Mouse (Mus musculus): ENCODE results near the gene Serpina3n. TPM values are rescaled to one million over a fixed set of nuclear protein-coding genes. Genes with fewer than 3 reads are reported as not detected.
"Not testable (repeated sequence)": the region's sequence is repeated elsewhere in the genome, so short reads cannot be mapped to it uniquely, and the experiment has no call there.

Gene Serpina3n
- polyA plus RNA-seq, 1 experiment, result 32.2 TPM

- Histone ChIP-seq H3K4me1 (replicated peaks; ENCODE audit: control insufficient read depth, insufficient read depth, low read length) (no peaks in the 10 kb centered on the region), H3K27me3 (ENCODE audit: control insufficient read depth, insufficient read depth, low read length) (no peaks in the 10 kb centered on the region), H3K27ac (ENCODE audit: control insufficient read depth, insufficient read depth, low read length) (no peak overlapping the region), H3K4me3 (ENCODE audit: control insufficient read depth, insufficient read depth, low read length) (no peak overlapping the region), H3K36me3 (ENCODE audit: control insufficient read depth, insufficient read depth, low read length) (no peaks in the 10 kb centered on the region)
- no peak for DNase-seq
- TF ChIP-seq CTCF (IDR thresholded peaks at IDR 0.05; ENCODE audit: borderline replicate concordance, control insufficient read depth, extremely low read depth, insufficient read depth, low read length, poor library complexity) (no peak), POLR2A (IDR thresholded peaks at IDR 0.05; ENCODE audit: control insufficient read depth, extremely low read depth, insufficient read depth, low read length, poor library complexity) (no peak)
Observed at GRCm38 (mm10) chr12:104388477-104388876, 18.1 kb upstream of the Serpina3n start.

GRCm38 (mm10) chr12:104391057-104391456, 15.5 kb upstream of the Serpina3n start:
- DNase-seq; H3K27me3 ChIP-seq (ENCODE audit: control insufficient read depth, insufficient read depth, low read length); H3K4me1 ChIP-seq (replicated peaks; ENCODE audit: control insufficient read depth, insufficient read depth, low read length); H3K36me3 ChIP-seq (ENCODE audit: control insufficient read depth, insufficient read depth, low read length); H3K27ac ChIP-seq (ENCODE audit: control insufficient read depth, insufficient read depth, low read length); H3K4me3 ChIP-seq (ENCODE audit: control insufficient read depth, insufficient read depth, low read length): not testable (repeated sequence)
- 37% methylated on average over 2 of the region's 2 CpGs for WGBS

- Histone ChIP-seq H3K4me3 (ENCODE audit: control insufficient read depth, insufficient read depth, low read length) (no peak overlapping the region), H3K36me3 (ENCODE audit: control insufficient read depth, insufficient read depth, low read length) (no peaks in the 10 kb centered on the region), H3K27me3 (ENCODE audit: control insufficient read depth, insufficient read depth, low read length) (no peaks in the 10 kb centered on the region), H3K27ac (ENCODE audit: control insufficient read depth, insufficient read depth, low read length) (no peak overlapping the region), H3K4me1 (replicated peaks; ENCODE audit: control insufficient read depth, insufficient read depth, low read length) (no peaks in the 10 kb centered on the region)
- TF ChIP-seq CTCF (IDR thresholded peaks at IDR 0.05; ENCODE audit: borderline replicate concordance, control insufficient read depth, extremely low read depth, insufficient read depth, low read length, poor library complexity) (no peak), POLR2A (IDR thresholded peaks at IDR 0.05; ENCODE audit: control insufficient read depth, extremely low read depth, insufficient read depth, low read length, poor library complexity) (no peak)
- no peak for DNase-seq
- 88% methylated on average over 5 of the region's 5 CpGs for WGBS
Observed at GRCm38 (mm10) chr12:104403968-104404367, 2.6 kb upstream of the Serpina3n start.

GRCm38 (mm10) chr12:104412507-104412906, 6.0 kb downstream of the Serpina3n start:
- Histone ChIP-seq H3K4me1 (replicated peaks; ENCODE audit: control insufficient read depth, insufficient read depth, low read length) (no peaks in the 10 kb centered on the region), H3K4me3 (ENCODE audit: control insufficient read depth, insufficient read depth, low read length) (no peak overlapping the region), H3K27ac (ENCODE audit: control insufficient read depth, insufficient read depth, low read length) (no peak overlapping the region), H3K27me3 (ENCODE audit: control insufficient read depth, insufficient read depth, low read length) (no peaks in the 10 kb centered on the region), H3K36me3 (ENCODE audit: control insufficient read depth, insufficient read depth, low read length) (no peaks in the 10 kb centered on the region)
- DNase-seq, result no peak
- TF ChIP-seq POLR2A (IDR thresholded peaks at IDR 0.05; ENCODE audit: control insufficient read depth, extremely low read depth, insufficient read depth, low read length, poor library complexity) (no peak), CTCF (IDR thresholded peaks at IDR 0.05; ENCODE audit: borderline replicate concordance, control insufficient read depth, extremely low read depth, insufficient read depth, low read length, poor library complexity) (no peak)
- WGBS, result 15% methylated on average over 6 of the region's 6 CpGs

GRCm38 (mm10) chr12:104414576-104414975, 8.0 kb downstream of the Serpina3n start:
- no peak for TF ChIP-seq POLR2A (IDR thresholded peaks at IDR 0.05; ENCODE audit: control insufficient read depth, extremely low read depth, insufficient read depth, low read length, poor library complexity)
- TF ChIP-seq CTCF (IDR thresholded peaks at IDR 0.05; ENCODE audit: borderline replicate concordance, control insufficient read depth, extremely low read depth, insufficient read depth, low read length, poor library complexity), result no peak
- no peak overlapping the region for H3K4me3 ChIP-seq (ENCODE audit: control insufficient read depth, insufficient read depth, low read length)
- H3K36me3 ChIP-seq (ENCODE audit: control insufficient read depth, insufficient read depth, low read length), result no peaks in the 10 kb centered on the region
- no peaks in the 10 kb centered on the region for H3K27me3 ChIP-seq (ENCODE audit: control insufficient read depth, insufficient read depth, low read length)
- no peak for DNase-seq
- H3K27ac ChIP-seq (ENCODE audit: control insufficient read depth, insufficient read depth, low read length), result no peak overlapping the region
- H3K4me1 ChIP-seq (replicated peaks; ENCODE audit: control insufficient read depth, insufficient read depth, low read length), result no peaks in the 10 kb centered on the region
- WGBS, result 81% methylated on average over 2 of the region's 2 CpGs

GRCm38 (mm10) chr12:104415625-104416315, 9.2 kb downstream of the Serpina3n start:
- no peak for TF ChIP-seq CTCF (IDR thresholded peaks at IDR 0.05; ENCODE audit: borderline replicate concordance, control insufficient read depth, extremely low read depth, insufficient read depth, low read length, poor library complexity)
- no peak for TF ChIP-seq POLR2A (IDR thresholded peaks at IDR 0.05; ENCODE audit: control insufficient read depth, extremely low read depth, insufficient read depth, low read length, poor library complexity)
- WGBS, result 70% methylated on average over 6 of the region's 6 CpGs
- no peaks in the 10 kb centered on the region for H3K4me1 ChIP-seq (replicated peaks; ENCODE audit: control insufficient read depth, insufficient read depth, low read length)
- H3K27me3 ChIP-seq (ENCODE audit: control insufficient read depth, insufficient read depth, low read length), result no peaks in the 10 kb centered on the region
- DNase-seq, result no peak
- H3K36me3 ChIP-seq (ENCODE audit: control insufficient read depth, insufficient read depth, low read length), result no peaks in the 10 kb centered on the region
- H3K27ac ChIP-seq (ENCODE audit: control insufficient read depth, insufficient read depth, low read length), result no peak overlapping the region
- no peak overlapping the region for H3K4me3 ChIP-seq (ENCODE audit: control insufficient read depth, insufficient read depth, low read length)

Data from thymus, adult 2 months (tissue).